Mouse (Mus musculus) MEL (cell line): ENCODE results near the gene Gtpbp1.

Experiments used
- MYC ChIP-seq: IDR thresholded peaks from 2 replicates; pipeline ENCODE4 v1.6.1; 2011; ENCODE audit warnings: low read depth, mild to moderate bottlenecking, low read length, improper control_type of control experiment, moderate library complexity
- POLR2A ChIP-seq, 2 experiments: IDR thresholded peaks; 2 replicates each; pipeline ENCODE4 v1.6.1; 2011 to 2012; ENCODE audit warnings: low read length in 2 of 2, mild to moderate bottlenecking in 2 of 2, control low read depth in 1 of 2, improper control_type of control experiment in 1 of 2, low read depth in 1 of 2, moderate library complexity in 1 of 2; ENCODE audit not compliant: control insufficient read depth in 1 of 2, insufficient read depth in 1 of 2, poor library complexity in 1 of 2

GRCm38 (mm10) chr15:79687646-79688267 lies 2.9 kb upstream of the Gtpbp1 start, which contains the start of gene Josd1:
- TF ChIP-seq MYC (no peak), POLR2A (IDR thresholded peaks at IDR 0.05; ENCODE audit: control insufficient read depth in 1 of 2, insufficient read depth in 1 of 2, low read depth in 1 of 2, low read length in 2 of 2, poor library complexity in 1 of 2) (peak; percentile 85 to 87)
